22 mouse cellular contexts compared by ENCODE assay signal in genomic region chr3:66263270-66263669, GRCm38 (mm10). TPM values are rescaled to one million over a fixed set of nuclear protein-coding genes. Genes with fewer than 3 reads are reported as not detected.
A peak's percentile ranks its signal among the peaks of the same experiment; 100 is the strongest.
DNase-seq lines count a peak whose midpoint lies in the region; ATAC-seq lines count a peak whose summit lies in the region.
"Had no signal": no experiment of that assay in that cellular context is flagged by ENCODE, and none has a peak within 500 bp of the region (broad histone marks: within the 10 kb centered on the region; RNA-seq: fewer than 3 reads in every experiment).

No protein-coding gene starts in this region.

- H3K36me3 ChIP-seq in midbrain, embryonic 16.5 days (ENCODE audit: control insufficient read depth, insufficient read depth, low read length), result no peaks in the 10 kb centered on the region
- H3K36me3 ChIP-seq in midbrain, embryonic 10.5 days, result no peaks in the 10 kb centered on the region
- H3K36me3 ChIP-seq: embryonic facial prominence, embryonic 13.5 days; embryonic facial prominence, embryonic 15.5 days; forebrain, embryonic 10.5 days; forebrain, embryonic 12.5 days had no signal

- ATAC-seq in midbrain, embryonic 16.5 days, result peak; percentile 56; the same call in 1 of the 2 replicates
- ATAC-seq: forebrain, embryonic 14.5 days; forebrain, embryonic 16.5 days had no signal

- no peak overlapping the region for H3K27ac ChIP-seq in midbrain, embryonic 16.5 days (ENCODE audit: low read length)
- no peak overlapping the region for H3K27ac ChIP-seq in midbrain, embryonic 10.5 days (replicated peaks)
- H3K27ac ChIP-seq: embryonic facial prominence, embryonic 13.5 days; embryonic facial prominence, embryonic 15.5 days; forebrain, embryonic 10.5 days; forebrain, embryonic 12.5 days had no signal

- no peaks in the 10 kb centered on the region for H3K27me3 ChIP-seq in midbrain, embryonic 16.5 days (ENCODE audit: control insufficient read depth, insufficient read depth, low read depth, low read length)
- no peaks in the 10 kb centered on the region for H3K27me3 ChIP-seq in midbrain, embryonic 10.5 days (ENCODE audit: low read depth, poor library complexity, severe bottlenecking)
- H3K27me3 ChIP-seq: embryonic facial prominence, embryonic 13.5 days; embryonic facial prominence, embryonic 15.5 days; forebrain, embryonic 12.5 days had no signal

- WGBS in midbrain, embryonic 16.5 days, result 67% methylated on average over 4 of the region's 4 CpGs
- 82% methylated on average over 4 of the region's 4 CpGs for WGBS in midbrain, embryonic 10.5 days

- no peak overlapping the region for H3K4me3 ChIP-seq in midbrain, embryonic 16.5 days (ENCODE audit: low read depth, low read length)
- H3K4me3 ChIP-seq in midbrain, embryonic 10.5 days, result no peak overlapping the region
- H3K4me3 ChIP-seq: embryonic facial prominence, embryonic 13.5 days; embryonic facial prominence, embryonic 15.5 days; erythroblast, embryonic 14.5 days; forebrain, embryonic 10.5 days; forebrain, embryonic 12.5 days had no signal

- H3K9me3 ChIP-seq in midbrain, embryonic 16.5 days (replicated peaks; ENCODE audit: control insufficient read depth, low read length, poor library complexity, severe bottlenecking), result no peaks in the 10 kb centered on the region
- H3K9me3 ChIP-seq in midbrain, embryonic 10.5 days (replicated peaks), result no peaks in the 10 kb centered on the region
- H3K9me3 ChIP-seq: embryonic facial prominence, embryonic 13.5 days; embryonic facial prominence, embryonic 15.5 days; forebrain, embryonic 10.5 days; forebrain, embryonic 12.5 days had no signal

- DNase-seq in cerebellum, postnatal 14 days, result peak; percentile 21 to 38
- DNase-seq in cerebellum, adult 11-12 months, result no peak
- DNase-seq in midbrain, embryonic 10.5 days (ENCODE audit: low spot score), result no peak
- DNase-seq in retina, postnatal 1 day, result peak; percentile 15
- no peak for DNase-seq in retina, embryonic 14.5 days (ENCODE audit: low spot score)
- DNase-seq: adrenal gland, adult 2 months; adrenal gland, postnatal 10 days; adrenal gland, postnatal 25 days; cerebellum, adult 11 months; cerebellum, adult 2 months; cerebellum, adult 9-10 months; cerebellum, postnatal 25 days; embryo, embryonic 11 days had no signal

- H3K9ac ChIP-seq in midbrain, embryonic 16.5 days (ENCODE audit: low read depth, low read length), result no peak overlapping the region
- H3K9ac ChIP-seq: embryonic facial prominence, embryonic 13.5 days; embryonic facial prominence, embryonic 15.5 days; forebrain, embryonic 12.5 days had no signal

- no peaks in the 10 kb centered on the region for H3K4me1 ChIP-seq in midbrain, embryonic 16.5 days (ENCODE audit: control insufficient read depth, insufficient read depth, low read length)
- no peaks in the 10 kb centered on the region for H3K4me1 ChIP-seq in midbrain, embryonic 10.5 days
- H3K4me1 ChIP-seq: embryonic facial prominence, embryonic 13.5 days; embryonic facial prominence, embryonic 15.5 days; forebrain, embryonic 10.5 days; forebrain, embryonic 12.5 days had no signal

- no peak overlapping the region for H3K4me2 ChIP-seq in midbrain, embryonic 16.5 days (ENCODE audit: low read length)
- H3K4me2 ChIP-seq: embryonic facial prominence, embryonic 13.5 days; embryonic facial prominence, embryonic 15.5 days; forebrain, embryonic 12.5 days had no signal

RNA-seq across cellular contexts. Expression of gene Veph1, which starts 33.4 kb away (rescaled TPM):
- 4.8 and 5.7 TPM in 2 replicates for polyA plus RNA-seq in midbrain, embryonic 16.5 days (2015; fragmentation: Nextera tagmentation; extraction: Ambion mirVana)
- polyA plus RNA-seq in midbrain, embryonic 10.5 days (2016; fragmentation: Nextera tagmentation; extraction: Ambion mirVana), result 10.5 and 15.9 TPM in 2 replicates
- polyA plus RNA-seq: adrenal gland, adult 2 months; C2C12; erythroblast, embryonic 14.5 days had no signal

RNA-seq across cellular contexts. Expression of gene Ptx3, which starts 43.6 kb away (rescaled TPM):
- 6.6 and 6.9 TPM in 2 replicates for polyA plus RNA-seq in midbrain, embryonic 16.5 days (2015; fragmentation: Nextera tagmentation; extraction: Ambion mirVana)
- 20.1 and 21.3 TPM in 2 replicates for polyA plus RNA-seq in midbrain, embryonic 10.5 days (2016; fragmentation: Nextera tagmentation; extraction: Ambion mirVana)
- polyA plus RNA-seq: erythroblast, embryonic 14.5 days had no signal

Comparison
In these comparisons a context has a peak if more than half of its experiments do, and no peak if none do; other contexts are left out.
1. DNase-seq: peak in cerebellum, postnatal 14 days (2 of 2) and retina, postnatal 1 day (single experiment); none in cerebellum, adult 11-12 months (single experiment), midbrain, embryonic 10.5 days (single experiment) and retina, embryonic 14.5 days (single experiment).